Mouse (Mus musculus): ENCODE results near the gene Prmt8.

Gene Prmt8

DNA sequence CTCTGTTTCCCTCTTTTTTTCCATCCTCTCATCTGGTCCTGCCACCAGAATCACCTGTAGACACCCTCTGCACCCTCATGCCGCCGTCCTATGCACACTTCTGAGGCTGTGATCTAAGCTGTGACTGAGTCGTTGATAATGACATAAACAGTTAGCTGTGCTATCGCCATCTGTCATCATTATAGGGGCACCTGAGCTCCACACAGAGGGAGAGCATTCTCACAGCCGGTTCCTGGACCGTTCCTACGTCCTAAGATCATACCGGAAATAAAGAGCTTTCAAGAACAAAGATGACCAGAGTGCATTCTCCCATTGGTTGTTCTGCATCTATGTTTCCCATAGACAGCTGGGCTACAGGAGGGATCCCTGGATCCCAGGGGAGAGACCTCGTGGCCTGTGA is 28.6 kb downstream of the Prmt8 start:
- DNase-seq (ENCODE audit: extremely low spot score, low read depth, low spot score): no peak

DNA sequence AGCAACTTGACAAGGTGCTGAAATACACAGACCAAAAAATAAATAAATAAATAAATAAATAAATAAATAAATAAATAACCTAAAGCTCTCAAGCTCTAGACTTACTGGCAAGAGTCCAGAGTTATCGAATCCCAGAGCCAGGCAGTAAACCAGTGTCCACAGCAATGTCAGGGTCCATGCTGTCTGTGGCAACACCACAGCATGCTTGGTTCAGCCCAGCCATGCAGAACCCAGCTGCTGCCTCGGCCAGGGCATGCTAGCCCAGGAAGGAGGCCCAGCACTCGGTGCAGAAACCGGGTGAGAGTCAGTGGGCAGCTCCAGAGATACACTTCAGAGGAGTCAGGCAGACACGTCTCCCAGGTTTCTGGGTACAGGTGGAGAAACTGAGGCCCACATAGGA is 29.4 kb downstream of the Prmt8 start:
- no peak for DNase-seq (ENCODE audit: extremely low spot score, low read depth, low spot score)

DNA sequence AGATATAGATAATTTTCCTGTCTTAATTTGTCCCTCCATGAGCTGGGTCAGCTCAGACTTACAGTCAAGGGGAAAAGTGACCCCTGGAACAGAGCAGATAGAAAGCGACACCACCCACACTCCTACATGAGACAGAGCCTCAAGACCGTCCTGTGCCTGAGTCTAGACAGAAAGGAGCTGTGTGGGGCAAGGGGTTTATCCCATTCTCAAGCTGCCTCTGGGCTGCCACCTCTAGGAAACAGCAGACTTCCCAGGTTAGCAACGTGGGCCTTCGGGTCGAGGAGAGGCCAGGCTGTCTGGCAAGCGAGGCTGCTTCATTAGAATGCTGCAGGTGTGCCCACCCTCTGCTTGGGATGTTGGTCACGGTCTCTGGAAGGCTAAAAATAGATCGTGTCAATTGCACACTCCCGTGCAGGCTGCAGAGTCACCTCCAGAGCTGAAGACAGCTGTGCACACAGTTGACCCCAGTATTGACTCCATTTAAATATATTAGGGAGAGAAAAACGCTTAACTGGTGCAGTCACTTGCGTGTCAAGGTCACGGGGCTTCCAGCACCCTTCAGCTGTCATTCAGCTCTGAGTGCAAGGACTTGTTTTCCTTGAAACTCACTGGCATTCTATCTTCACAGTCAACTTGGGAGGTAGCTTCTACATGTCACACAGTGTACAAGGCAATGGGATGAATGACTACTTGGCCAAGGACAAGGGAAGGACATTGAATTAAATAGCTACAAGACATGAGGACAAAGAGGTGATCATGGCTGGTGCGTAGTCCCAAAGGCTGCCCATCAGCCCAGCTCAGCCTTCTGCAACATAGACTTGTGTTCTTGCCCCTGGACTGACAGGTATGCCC is 33.9 kb downstream of the Prmt8 start:
- no peak for DNase-seq (ENCODE audit: extremely low spot score, low read depth, low spot score)

DNA sequence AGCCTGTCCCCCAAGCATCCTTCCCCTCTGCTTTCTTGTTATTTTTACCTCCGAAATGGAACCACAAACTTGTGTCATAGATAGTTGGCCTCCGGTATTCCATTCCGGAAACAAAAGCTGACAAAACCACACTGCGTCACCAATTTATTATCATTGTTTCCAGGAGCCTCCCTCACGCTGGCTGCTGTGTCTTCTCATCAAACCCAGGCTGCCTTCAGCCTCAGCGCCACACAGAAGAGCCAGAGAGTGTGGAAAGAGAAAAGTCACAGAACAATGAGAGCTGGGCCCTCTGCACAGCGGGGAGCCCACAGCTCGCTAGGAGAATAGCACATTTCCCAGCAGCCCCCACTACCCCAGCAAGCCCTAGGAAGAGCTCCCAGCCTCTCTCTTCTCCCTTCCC is 46.1 kb downstream of the Prmt8 start:
- DNase-seq (ENCODE audit: extremely low spot score, low read depth, low spot score): no peak

DNA sequence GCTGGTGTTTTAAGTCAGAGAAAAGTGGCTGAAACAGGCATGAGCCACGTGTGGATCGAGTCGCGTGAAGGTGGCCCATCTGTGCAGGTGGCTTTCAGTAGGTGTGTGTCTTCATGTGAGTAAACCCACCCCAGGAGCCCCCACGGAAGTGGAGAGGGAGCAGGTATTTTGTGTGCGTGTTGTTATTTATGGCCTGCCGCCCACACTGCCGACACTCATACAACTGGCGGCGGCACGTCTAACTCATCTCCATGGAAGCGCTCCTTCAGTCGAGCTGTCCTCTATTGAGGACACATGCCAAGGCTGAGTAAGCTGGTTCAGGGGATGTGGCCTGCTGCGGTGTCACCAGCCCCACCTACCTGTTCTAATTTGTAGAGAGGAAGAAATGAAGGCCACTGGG is 49.4 kb downstream of the Prmt8 start:
- no peak for DNase-seq (ENCODE audit: extremely low spot score, low read depth, low spot score)

DNA sequence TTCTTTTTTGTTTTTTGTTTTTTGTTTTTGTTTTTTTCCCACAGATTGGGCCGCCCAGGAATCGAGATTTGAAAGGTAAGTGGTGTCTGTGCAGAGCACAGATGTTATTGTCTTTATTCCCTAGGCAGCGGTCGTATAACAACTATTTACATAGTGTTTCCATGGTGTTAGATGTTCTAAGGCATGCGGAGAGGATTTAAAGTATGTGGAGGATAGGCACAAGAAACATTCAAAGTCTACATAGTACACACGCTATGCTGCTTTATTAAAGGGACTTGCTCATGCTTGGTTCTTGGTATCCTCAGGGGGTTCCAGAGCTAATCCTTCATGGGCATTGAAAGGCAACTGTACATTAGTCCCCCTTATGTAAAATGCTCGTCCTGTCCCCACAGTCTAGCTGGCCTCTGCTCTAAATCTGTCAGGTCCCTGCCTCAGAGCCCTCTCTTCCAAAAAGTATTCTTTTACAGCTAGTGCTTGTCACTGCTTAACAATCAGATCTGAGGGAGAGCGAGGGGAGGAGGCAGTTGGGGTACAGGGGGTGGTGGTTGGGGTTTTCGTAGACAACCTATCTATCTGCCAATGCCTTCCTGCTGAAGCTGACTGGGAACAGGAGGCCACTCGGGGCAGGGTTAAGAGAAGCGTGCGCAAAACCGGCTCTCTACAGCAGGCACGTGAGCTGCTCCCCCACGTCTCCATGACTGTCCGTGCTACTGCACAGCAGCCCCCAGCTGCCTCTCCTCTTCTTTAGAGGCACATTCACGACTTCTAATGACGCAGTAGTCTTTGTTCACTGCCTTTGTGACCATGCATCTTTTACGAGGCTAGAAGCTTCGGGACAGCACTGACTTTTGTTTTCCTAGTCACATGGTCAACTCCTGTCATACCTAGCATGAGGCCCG is 51.8 kb downstream of the Prmt8 start:
- no peak for DNase-seq (ENCODE audit: extremely low spot score, low read depth, low spot score)

DNA sequence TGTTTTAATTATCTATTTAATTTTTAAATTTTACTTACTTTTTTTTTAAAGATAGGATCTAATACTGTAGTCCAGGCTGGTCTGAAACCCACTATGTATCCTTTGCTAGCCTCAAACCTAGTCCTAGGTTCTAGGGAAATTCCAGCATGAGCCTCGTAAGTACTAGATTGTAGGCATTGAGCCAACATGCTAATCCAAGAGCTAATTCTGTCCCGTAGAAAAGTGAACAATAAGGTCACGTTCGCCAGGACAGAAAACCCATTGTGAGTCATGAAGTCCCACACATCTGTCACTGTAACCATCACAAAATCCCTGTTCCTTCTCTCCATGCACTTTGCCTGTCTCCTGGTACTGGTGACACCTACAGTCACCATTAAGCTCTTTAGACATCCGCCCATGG is 53.8 kb downstream of the Prmt8 start:
- no peak for DNase-seq (ENCODE audit: extremely low spot score, low read depth, low spot score)

DNA sequence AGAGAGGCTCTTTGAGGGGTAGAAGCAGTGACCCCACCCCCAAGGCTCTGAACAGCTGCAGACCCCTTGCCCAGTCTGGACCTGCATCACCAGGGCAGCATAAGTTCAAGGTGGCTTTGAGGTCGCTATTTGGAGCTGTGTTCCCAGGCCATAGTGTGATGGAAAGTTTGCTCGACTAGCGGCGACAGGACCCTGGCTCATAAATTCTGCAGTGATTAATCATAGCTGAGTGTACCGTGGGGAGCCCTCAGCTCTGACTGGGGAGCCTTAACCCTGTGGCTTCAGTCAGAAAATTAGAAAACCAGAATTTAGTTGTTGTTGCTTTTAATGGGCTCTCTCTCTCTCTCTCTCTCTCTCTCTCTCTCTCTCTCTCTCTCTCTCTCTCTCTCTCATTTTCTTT is 54.4 kb downstream of the Prmt8 start:
- DNase-seq (ENCODE audit: extremely low spot score, low read depth, low spot score): no peak

DNA sequence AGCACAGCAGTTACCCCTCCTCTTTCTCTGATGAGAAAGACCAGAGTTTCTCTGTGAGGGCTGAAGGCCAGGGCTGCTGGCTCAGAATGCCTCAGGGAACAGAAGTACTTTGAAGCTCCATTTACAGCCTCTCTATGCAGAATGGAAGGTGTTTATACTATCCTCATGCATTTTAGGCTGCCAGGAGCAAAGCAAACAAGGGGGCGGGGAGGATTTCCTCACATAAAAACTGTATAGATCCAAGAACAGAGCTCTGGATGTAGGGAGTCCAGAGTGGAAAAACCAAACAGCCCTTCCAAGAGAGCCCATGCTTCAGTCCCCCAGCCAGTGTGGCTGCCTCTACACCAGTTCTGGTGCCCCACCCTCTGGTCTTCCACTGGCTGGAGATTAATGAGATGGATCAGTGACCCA is 61.0 kb downstream of the Prmt8 start:
- peak; percentile 2 for DNase-seq (ENCODE audit: extremely low spot score, low read depth, low spot score)

DNA sequence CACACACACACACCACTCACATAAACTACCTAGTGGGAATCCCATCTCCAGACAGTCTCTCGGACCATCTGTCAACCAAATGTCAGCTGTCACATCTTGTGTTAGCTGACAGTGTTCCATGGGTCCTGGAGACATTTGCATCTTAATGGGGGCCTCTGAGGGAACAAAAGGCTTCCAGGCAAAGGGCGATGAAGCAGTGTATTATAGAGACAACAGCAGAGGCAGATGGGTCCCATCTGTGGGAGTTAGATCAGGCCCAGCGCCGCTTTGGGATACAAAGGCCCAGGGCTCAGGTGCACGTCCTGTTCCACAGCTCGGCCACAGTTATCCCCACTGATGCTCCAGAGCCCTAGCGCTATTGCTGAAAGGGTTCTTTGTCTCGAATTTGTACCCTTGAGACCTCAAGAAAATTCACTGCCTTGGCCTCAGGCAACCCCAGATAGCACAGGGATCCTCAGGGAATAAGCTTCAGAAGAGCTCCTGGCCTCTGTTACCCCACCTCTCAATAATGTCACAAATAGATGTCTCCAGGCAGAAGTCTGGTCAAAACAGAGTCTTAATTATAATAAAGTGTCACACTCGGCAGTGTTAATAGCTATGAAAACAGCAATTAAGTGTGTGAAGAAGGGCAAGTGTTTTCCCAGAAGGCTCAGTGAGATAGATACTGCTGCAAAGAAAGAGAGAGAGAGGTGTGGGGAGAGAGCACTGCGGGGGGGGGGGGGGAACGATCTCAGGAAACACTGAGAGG is 68.1 kb downstream of the Prmt8 start:
- no peak for DNase-seq (ENCODE audit: extremely low spot score, low read depth, low spot score)

DNA sequence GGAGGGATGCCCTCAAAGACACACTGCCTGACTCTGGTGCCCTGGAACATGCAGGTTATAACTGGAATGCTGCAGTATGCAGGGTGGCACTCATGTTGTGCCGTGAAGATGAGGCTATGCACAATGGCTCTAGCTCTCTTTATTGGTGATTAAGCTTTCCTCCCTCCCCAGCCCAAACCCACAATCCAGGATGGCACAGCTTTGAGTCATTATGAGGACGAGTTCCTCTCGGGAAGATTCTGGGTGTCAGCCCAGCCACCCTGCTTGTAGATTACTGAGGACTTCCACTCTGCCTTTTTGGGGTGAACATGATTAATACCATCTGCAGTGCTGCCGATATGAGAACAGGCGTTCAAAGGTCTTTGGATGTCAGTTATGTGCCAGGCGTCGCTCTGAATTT is 75.6 kb downstream of the Prmt8 start:
- DNase-seq (ENCODE audit: extremely low spot score, low read depth, low spot score): no peak

DNA sequence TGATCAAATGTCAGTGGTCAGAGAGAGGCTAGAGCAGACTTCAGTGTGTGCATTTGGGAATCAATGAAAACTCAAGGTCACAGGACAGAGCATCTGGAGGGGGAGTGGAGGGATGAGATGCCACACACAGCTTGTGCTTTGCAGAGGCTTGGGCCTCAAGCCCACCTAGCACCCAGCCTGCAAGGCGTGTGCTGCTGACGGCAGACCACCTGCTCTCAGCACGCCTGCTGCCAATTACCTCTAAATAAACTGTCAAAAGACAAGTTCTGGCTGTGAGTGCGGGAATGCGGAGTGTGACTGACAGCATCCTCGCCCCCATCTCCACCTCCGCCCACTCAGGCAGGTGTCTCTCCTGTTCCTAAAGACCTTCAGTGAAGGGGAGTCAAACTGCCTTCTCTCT is 77.0 kb downstream of the Prmt8 start:
- no peak for DNase-seq (ENCODE audit: extremely low spot score, low read depth, low spot score)

DNA sequence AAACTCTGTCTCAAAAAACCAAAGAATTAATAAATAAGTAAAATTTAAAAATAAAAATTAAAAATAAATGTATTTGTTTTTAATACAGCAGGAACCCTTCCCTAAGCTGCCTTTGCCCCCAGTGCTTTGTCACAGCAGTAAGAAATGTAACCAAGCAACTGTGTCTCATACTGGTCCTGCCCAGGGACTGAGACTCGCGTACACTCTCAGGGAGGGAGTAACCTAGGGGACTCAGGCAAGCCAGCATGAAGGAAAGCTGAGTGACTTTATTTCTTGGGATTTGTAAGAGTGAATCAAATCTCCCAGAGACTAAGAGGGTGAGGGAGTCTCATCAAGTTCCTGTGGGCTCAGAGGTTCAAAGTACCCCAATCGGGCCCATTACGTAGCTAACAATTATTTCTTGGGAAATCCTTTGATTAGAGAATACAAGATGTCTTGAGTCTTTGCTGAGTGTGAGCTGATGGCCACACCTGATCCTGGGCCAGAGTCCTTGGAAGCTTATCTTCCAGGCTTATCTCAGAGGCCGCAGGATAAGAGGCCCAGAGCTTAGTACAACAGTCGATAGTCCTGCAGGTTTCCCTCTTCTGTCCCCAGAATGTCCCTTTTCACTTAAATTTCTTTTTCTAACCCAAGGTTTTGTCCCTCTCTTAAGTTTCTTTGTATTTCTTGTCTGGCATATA is 82.0 kb downstream of the Prmt8 start:
- no peak for DNase-seq (ENCODE audit: extremely low spot score, low read depth, low spot score)

DNA sequence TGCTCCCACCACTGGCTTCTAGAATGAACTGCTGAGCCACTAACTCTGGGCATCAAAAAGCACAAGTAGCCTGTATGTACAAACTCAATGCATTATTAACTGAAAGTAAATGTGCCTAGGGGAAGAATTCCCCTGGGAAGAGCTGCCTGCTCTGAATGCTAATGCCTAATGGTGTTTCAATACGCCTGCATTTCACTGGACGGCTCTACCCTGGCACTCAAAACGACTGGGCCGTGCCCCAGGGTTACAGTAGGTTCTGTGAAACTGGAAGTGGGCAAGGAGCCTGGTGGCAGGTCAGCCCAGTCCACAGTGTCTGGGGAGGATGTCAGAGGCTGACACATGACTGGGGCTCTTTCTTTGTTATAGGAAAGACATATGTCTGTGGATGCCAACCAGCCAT is 84.3 kb downstream of the Prmt8 start:
- no peak for DNase-seq (ENCODE audit: extremely low spot score, low read depth, low spot score)

DNA sequence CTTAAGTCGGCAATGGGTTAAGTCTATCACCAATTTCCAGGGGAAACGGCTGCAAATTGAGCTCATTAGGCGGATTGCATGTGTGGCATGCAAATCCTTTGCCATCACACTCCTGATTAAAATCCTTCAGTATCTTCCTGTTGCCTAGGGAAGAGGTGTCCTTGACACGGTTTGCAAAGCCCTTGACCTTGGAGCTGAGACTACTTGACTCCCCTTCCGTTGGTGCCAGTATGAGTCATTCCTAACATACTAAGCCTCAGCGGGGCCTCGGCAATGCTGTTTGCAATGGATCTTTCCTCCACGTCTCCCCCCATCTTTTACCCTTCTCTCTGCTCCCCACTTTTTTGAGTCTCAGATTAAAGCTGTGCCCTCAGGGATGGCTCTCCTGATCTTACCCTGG is 85.7 kb downstream of the Prmt8 start:
- no peak for DNase-seq (ENCODE audit: extremely low spot score, low read depth, low spot score)

DNA sequence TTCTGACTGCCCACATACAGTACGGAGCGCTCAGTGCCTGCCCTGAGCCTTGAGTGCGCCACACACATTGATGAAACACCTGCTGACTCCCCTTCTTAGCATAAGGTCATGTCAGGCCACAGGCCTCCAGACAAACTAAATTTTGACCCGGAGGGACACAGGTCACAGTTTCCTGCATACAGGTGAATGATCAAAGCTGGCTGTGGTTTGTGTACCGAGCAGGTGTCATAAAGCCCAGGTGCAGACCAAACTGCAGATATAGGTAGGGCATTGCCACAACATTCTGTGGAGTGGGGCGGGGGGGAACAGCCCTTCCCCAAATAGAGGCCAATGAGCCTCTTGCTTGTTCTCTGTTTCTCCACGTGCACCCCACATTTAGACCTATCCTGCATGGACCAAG is 88.5 kb downstream of the Prmt8 start:
- no peak for DNase-seq (ENCODE audit: extremely low spot score, low read depth, low spot score)

DNA sequence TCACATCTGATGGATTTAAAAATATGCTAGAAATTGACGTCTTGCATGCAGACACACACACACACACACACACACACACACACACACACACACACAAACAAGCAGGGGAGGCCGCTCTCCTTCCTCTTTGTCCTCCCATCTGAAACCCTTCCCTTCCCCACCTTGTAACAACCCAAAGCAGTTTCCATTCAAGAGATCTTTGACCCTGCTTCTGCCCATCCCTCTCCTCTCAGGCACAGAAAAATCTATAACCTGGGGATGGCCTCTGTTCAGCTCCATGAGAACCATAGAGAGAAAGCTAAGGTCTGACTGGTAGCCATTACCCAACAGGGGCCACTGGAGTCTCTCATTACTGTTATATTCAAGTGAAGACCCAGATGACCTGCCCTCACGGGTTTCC is 90.3 kb downstream of the Prmt8 start:
- no peak for DNase-seq (ENCODE audit: extremely low spot score, low read depth, low spot score)

DNA sequence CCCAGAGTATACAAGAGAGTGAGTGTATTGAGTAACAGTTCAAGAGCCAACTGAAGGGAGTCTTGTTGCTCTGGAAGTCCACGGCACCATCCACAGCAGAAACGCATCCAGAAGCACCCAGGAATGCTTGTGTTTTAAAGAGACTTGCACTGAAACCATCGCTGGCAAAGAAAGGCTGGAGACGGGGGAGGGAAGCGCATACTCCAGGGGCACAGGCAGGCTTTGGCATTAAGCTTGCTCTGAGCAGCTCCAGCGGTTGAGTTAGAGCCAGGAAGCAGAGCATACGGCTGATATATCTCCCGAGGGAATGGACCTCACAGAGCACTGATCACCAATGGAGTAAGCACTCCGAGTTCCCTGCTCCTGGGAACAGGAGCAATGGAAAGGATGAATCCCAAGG is 91.0 kb downstream of the Prmt8 start:
- no peak for DNase-seq (ENCODE audit: extremely low spot score, low read depth, low spot score)

DNA sequence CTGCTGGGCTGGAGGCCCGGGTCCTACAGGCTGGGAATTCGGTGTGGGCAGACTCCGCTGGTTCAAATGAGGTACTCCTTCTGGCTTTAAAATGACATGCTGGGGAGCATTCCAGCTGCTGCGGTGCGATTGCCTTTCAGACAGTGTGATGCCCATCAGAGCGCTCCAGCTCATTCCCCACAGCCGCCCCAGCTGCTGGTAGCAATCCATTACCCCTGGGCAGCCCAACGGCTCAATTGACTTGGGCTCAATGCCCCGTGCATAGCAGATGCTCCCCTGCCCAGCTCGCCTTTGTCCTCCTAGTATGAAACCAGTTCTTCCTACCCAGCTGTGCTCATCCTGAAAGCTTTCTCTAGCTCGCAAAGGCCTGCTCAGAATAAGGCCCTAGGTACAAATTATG is 92.4 kb downstream of the Prmt8 start:
- no peak for DNase-seq (ENCODE audit: extremely low spot score, low read depth, low spot score)

DNA sequence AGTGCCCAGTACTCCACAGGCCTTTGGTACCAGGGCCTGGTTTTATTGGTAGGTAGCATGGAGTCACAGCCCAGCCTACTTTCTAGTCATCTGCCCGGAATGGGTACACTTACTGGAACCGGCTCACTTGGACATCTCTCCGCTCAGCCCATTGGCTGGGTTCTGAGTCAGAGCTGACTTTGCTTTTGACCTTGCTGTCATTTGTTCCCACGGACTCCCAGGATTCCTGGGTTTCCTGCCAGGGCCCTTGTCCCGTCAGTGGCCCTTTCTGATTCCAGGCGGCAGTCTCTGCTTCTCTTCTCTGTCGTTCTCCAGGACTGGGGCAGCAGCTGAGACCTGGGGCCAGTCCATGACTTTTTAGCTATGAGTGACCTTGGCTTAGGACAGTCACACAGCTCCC is 97.2 kb downstream of the Prmt8 start:
- DNase-seq (ENCODE audit: extremely low spot score, low read depth, low spot score): no peak

DNA sequence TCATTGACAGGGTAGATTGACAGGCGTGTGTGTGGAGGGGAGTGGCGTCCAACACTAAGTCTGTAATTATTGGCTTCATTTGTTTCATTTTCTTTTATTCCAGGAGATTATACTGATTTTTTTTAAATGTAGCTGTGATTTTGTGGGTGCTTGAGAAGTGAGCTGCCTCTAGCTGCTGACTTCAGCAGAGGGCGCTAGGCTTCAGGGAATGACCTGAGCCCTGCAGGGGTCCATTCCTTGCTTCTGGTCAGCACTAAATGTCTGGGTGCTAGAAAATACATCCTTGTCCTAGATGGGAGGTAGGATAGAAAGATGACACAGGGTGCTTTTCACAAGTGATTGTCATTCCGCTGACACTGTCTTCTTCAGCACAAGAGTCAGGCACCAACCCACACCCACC is 99.2 kb downstream of the Prmt8 start:
- DNase-seq (ENCODE audit: extremely low spot score, low read depth, low spot score): no peak

Data from hindlimb bud, embryonic 11.5 days (tissue).